Mouse (Mus musculus): ENCODE data around the gene Brd3.
"Not testable (repeated sequence)": the region's sequence is repeated elsewhere in the genome, so short reads cannot be mapped to it uniquely, and the experiment has no call there.

Gene Brd3

GRCm38 (mm10) chr2:27510706-27511105, 3.2 kb upstream of the Brd3 start:
- DNase-seq (ENCODE audit: low read depth): no peak

- not testable (repeated sequence) for DNase-seq (ENCODE audit: low read depth)
Observed at GRCm38 (mm10) chr2:27506658-27507057, 804 bp downstream of the Brd3 start.

GRCm38 (mm10) chr2:27505539-27505938, 1.9 kb downstream of the Brd3 start:
- peak; percentile 61 for DNase-seq (ENCODE audit: low read depth)

- DNase-seq (ENCODE audit: low read depth): peak; percentile 68
Observed at GRCm38 (mm10) chr2:27504113-27504885, 3.2 kb downstream of the Brd3 start.

- DNase-seq (ENCODE audit: low read depth): peak; percentile 59
Observed at GRCm38 (mm10) chr2:27496391-27497028, 11.0 kb downstream of the Brd3 start.

- no peak for DNase-seq (ENCODE audit: low read depth)
Observed at GRCm38 (mm10) chr2:27493971-27494370, 13.5 kb downstream of the Brd3 start.

GRCm38 (mm10) chr2:27490939-27491338, 16.5 kb downstream of the Brd3 start:
- no peak for DNase-seq (ENCODE audit: low read depth)

- no peak for DNase-seq (ENCODE audit: low read depth)
Observed at GRCm38 (mm10) chr2:27488362-27488761, 19.1 kb downstream of the Brd3 start.

GRCm38 (mm10) chr2:27487336-27488049, 20.0 kb downstream of the Brd3 start:
- no peak for DNase-seq (ENCODE audit: low read depth)

- DNase-seq (ENCODE audit: low read depth): no peak
Observed at GRCm38 (mm10) chr2:27486725-27487124, 20.7 kb downstream of the Brd3 start.

- DNase-seq (ENCODE audit: low read depth): no peak
Observed at GRCm38 (mm10) chr2:27482265-27482861, 25.1 kb downstream of the Brd3 start.

- no peak for DNase-seq (ENCODE audit: low read depth)
Observed at GRCm38 (mm10) chr2:27480367-27480766, 27.1 kb downstream of the Brd3 start.

GRCm38 (mm10) chr2:27479821-27480220, 27.6 kb downstream of the Brd3 start:
- no peak for DNase-seq (ENCODE audit: low read depth)

- DNase-seq (ENCODE audit: low read depth): peak; percentile 22
Observed at GRCm38 (mm10) chr2:27476303-27477192, 30.9 kb downstream of the Brd3 start.

GRCm38 (mm10) chr2:27475495-27476302, 31.8 kb downstream of the Brd3 start:
- DNase-seq (ENCODE audit: low read depth): peak; percentile 96

GRCm38 (mm10) chr2:27474621-27475484, 32.6 kb downstream of the Brd3 start:
- DNase-seq (ENCODE audit: low read depth): peak; percentile 67

- peak; percentile 22 for DNase-seq (ENCODE audit: low read depth)
Observed at GRCm38 (mm10) chr2:27473911-27474310, 33.6 kb downstream of the Brd3 start.

GRCm38 (mm10) chr2:27473061-27473765, 34.2 kb downstream of the Brd3 start:
- no peak for DNase-seq (ENCODE audit: low read depth)

GRCm38 (mm10) chr2:27471170-27471584, 36.3 kb downstream of the Brd3 start:
- DNase-seq (ENCODE audit: low read depth): no peak

All from NIH3T3 (cell line).